Mouse (Mus musculus): ENCODE measurements around the gene Fam124a.

GRCm38 (mm10) chr14:62600109-62600522 is 44.6 kb downstream of the Fam124a start:
- TF ChIP-seq HCFC1 (IDR thresholded peaks at IDR 0.05; ENCODE audit: borderline replicate concordance, insufficient read depth, low read length) (no peak), CHD2 (IDR thresholded peaks at IDR 0.05; ENCODE audit: low read depth, low read length) (no peak), MAFK (IDR thresholded peaks at IDR 0.05; ENCODE audit: insufficient read depth, low read depth, low read length) (no peak), ZC3H11A (IDR thresholded peaks at IDR 0.05; ENCODE audit: borderline replicate concordance, low read depth, low read length) (no peak)
